50 mouse cellular contexts compared by ENCODE assay signal in genomic region chr6:41741101-41741500, GRCm38 (mm10). TPM values are rescaled to one million over a fixed set of nuclear protein-coding genes. Genes with fewer than 3 reads are reported as not detected.
"Had no signal": no experiment of that assay in that cellular context is flagged by ENCODE, and none has a peak within 500 bp of the region (broad histone marks: within the 10 kb centered on the region; RNA-seq: fewer than 3 reads in every experiment).

No protein-coding gene starts in this region.

- H3K4me1 ChIP-seq: heart, embryonic 12.5 days; heart, embryonic 13.5 days; heart, embryonic 15.5 days; hindbrain, embryonic 10.5 days; hindbrain, embryonic 12.5 days; hindbrain, embryonic 13.5 days; hindbrain, embryonic 15.5 days; intestine, embryonic 15.5 days; kidney, embryonic 15.5 days had no signal

- H3K4me2 ChIP-seq: heart, embryonic 12.5 days; heart, embryonic 13.5 days; heart, embryonic 15.5 days; hindbrain, embryonic 12.5 days; hindbrain, embryonic 13.5 days; hindbrain, embryonic 14.5 days; hindbrain, embryonic 15.5 days; intestine, embryonic 15.5 days; kidney, embryonic 15.5 days had no signal

- H3K27ac ChIP-seq: heart, embryonic 13.5 days; heart, embryonic 15.5 days; hindbrain, embryonic 10.5 days; hindbrain, embryonic 12.5 days; hindbrain, embryonic 13.5 days; hindbrain, embryonic 14.5 days; hindbrain, embryonic 15.5 days; hindbrain, postnatal 0 days; intestine, embryonic 15.5 days; kidney, embryonic 15.5 days; kidney, postnatal 0 days; layer of hippocampus, adult 2 months; left cerebral cortex, adult 2 months had no signal

- H3K27me3 ChIP-seq: heart, embryonic 12.5 days; heart, embryonic 13.5 days; heart, embryonic 15.5 days; hindbrain, embryonic 12.5 days; hindbrain, embryonic 13.5 days; hindbrain, embryonic 15.5 days; intestine, embryonic 15.5 days; kidney, embryonic 15.5 days had no signal

- H3K9ac ChIP-seq: heart, embryonic 12.5 days; heart, embryonic 13.5 days; heart, embryonic 15.5 days; hindbrain, embryonic 12.5 days; hindbrain, embryonic 13.5 days; hindbrain, embryonic 14.5 days; hindbrain, embryonic 15.5 days; intestine, embryonic 15.5 days; kidney, embryonic 15.5 days had no signal

- ATAC-seq: hindbrain, embryonic 16.5 days; hindbrain, postnatal 0 days; inflammation-experienced regulatory T-cells, adult 6 months; intestine, embryonic 15.5 days; intestine, embryonic 16.5 days; intestine, postnatal 0 days had no signal

- H3K4me3 ChIP-seq: heart, embryonic 12.5 days; heart, embryonic 13.5 days; heart, embryonic 15.5 days; hindbrain, embryonic 10.5 days; hindbrain, embryonic 12.5 days; hindbrain, embryonic 13.5 days; hindbrain, embryonic 15.5 days; intestine, embryonic 15.5 days; kidney, embryonic 15.5 days; layer of hippocampus, adult 2 months; left cerebral cortex, adult 2 months had no signal

- H3K9me3 ChIP-seq: heart, embryonic 12.5 days; heart, embryonic 13.5 days; heart, embryonic 15.5 days; hindbrain, embryonic 10.5 days; hindbrain, embryonic 12.5 days; hindbrain, embryonic 13.5 days; hindbrain, embryonic 15.5 days; intestine, embryonic 15.5 days; kidney, embryonic 15.5 days had no signal

- H3K36me3 ChIP-seq: heart, embryonic 12.5 days; heart, embryonic 13.5 days; heart, embryonic 15.5 days; hindbrain, embryonic 10.5 days; hindbrain, embryonic 12.5 days; hindbrain, embryonic 13.5 days; hindbrain, embryonic 15.5 days; intestine, embryonic 15.5 days; kidney, embryonic 15.5 days had no signal

- DNase-seq: heart, postnatal 10 days; heart, postnatal 14 days; heart, postnatal 36 days; heart, postnatal 4 days; kidney, adult 11 months; kidney, adult 18-20 months; kidney, adult 8-10 months; kidney, adult 9 months; kidney, postnatal 10 days; kidney, postnatal 14 days; kidney, postnatal 25 days; kidney, postnatal 36 days; kidney, postnatal 4 days; layer of hippocampus, adult 9-11 months; layer of hippocampus, postnatal 36 days had no signal

RNA-seq across cellular contexts. Expression of gene Olfr459, which starts 33.9 kb away (rescaled TPM):
- total RNA-seq: heart, postnatal 10 days; heart, postnatal 14 days; heart, postnatal 25 days; heart, postnatal 36 days; heart, postnatal 4 days; hematopoietic stem cell, adult 5-6 weeks; hindbrain, postnatal 0 days; layer of hippocampus, adult 18-20 months; layer of hippocampus, adult 2 months; layer of hippocampus, adult 8-10 months; layer of hippocampus, postnatal 10 days; layer of hippocampus, postnatal 14 days; layer of hippocampus, postnatal 25 days; layer of hippocampus, postnatal 36 days; left cerebral cortex, adult 18-20 months; left cerebral cortex, adult 2 months; left cerebral cortex, adult 8-10 months had no signal
- polyA plus RNA-seq: heart, embryonic 12.5 days; heart, embryonic 13.5 days; heart, embryonic 14.5 days; heart, embryonic 15.5 days; heart, embryonic 16.5 days; heart, postnatal 0 days; hindbrain, embryonic 10.5 days; hindbrain, embryonic 11.5 days; hindbrain, embryonic 12.5 days; hindbrain, embryonic 13.5 days; hindbrain, embryonic 14.5 days; hindbrain, embryonic 15.5 days; hindbrain, embryonic 16.5 days; hindbrain, postnatal 0 days; inflammation-experienced regulatory T-cells, adult 6 months; intestine, embryonic 15.5 days; intestine, embryonic 16.5 days; kidney, embryonic 14.5 days; kidney, embryonic 15.5 days; kidney, embryonic 16.5 days; kidney, postnatal 0 days; large intestine, adult 2 months had no signal

RNA-seq across cellular contexts. Expression of gene Kel, which starts 37.0 kb away (rescaled TPM):
- total RNA-seq: hindbrain, postnatal 0 days; layer of hippocampus, adult 18-20 months; layer of hippocampus, adult 2 months; layer of hippocampus, adult 8-10 months; layer of hippocampus, postnatal 10 days; layer of hippocampus, postnatal 14 days; layer of hippocampus, postnatal 25 days; layer of hippocampus, postnatal 36 days; left cerebral cortex, adult 18-20 months; left cerebral cortex, adult 2 months; left cerebral cortex, adult 8-10 months had no signal
- polyA plus RNA-seq: inflammation-experienced regulatory T-cells, adult 6 months; large intestine, adult 2 months had no signal

RNA-seq across cellular contexts. Expression of gene Llcfc1, which starts 56.9 kb away (rescaled TPM):
- total RNA-seq: heart, postnatal 10 days; heart, postnatal 14 days; heart, postnatal 25 days; heart, postnatal 36 days; heart, postnatal 4 days; hematopoietic stem cell, adult 5-6 weeks; layer of hippocampus, adult 18-20 months; layer of hippocampus, adult 2 months; layer of hippocampus, adult 8-10 months; layer of hippocampus, postnatal 10 days; layer of hippocampus, postnatal 14 days; layer of hippocampus, postnatal 25 days; layer of hippocampus, postnatal 36 days; left cerebral cortex, adult 18-20 months; left cerebral cortex, adult 2 months; left cerebral cortex, adult 8-10 months had no signal
- polyA plus RNA-seq: heart, embryonic 12.5 days; heart, embryonic 13.5 days; heart, embryonic 14.5 days; heart, embryonic 15.5 days; heart, embryonic 16.5 days; heart, postnatal 0 days; hindbrain, embryonic 10.5 days; hindbrain, embryonic 11.5 days; hindbrain, embryonic 12.5 days; hindbrain, embryonic 13.5 days; hindbrain, embryonic 14.5 days; hindbrain, embryonic 15.5 days; hindbrain, embryonic 16.5 days; hindbrain, postnatal 0 days; inflammation-experienced regulatory T-cells, adult 6 months; intestine, embryonic 14.5 days; kidney, embryonic 14.5 days; large intestine, adult 2 months had no signal
